24 mouse cellular contexts compared by ENCODE assay signal in the genomic region with DNA sequence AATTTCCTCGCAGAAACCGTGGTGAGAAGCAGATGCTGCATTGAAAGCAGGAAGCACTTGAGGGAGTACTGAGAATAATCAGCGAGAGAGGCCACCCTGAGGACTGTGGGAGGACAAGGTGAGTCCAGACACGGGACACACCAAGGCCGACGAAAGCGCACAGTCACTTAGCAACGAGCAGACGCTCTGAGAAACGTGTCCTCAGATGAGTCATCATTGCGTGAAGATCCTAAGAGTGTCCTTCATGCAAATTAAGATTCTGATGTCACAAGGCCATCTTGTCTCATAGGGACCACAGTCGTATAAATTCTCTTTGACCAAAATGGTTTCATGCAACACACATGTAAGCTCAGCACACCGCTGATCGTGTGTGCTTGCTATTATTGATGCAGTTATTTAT. TPM values are rescaled to one million over a fixed set of nuclear protein-coding genes. Genes with fewer than 3 reads are reported as not detected.
A peak's percentile ranks its signal among the peaks of the same experiment; 100 is the strongest.
DNase-seq lines count a peak whose midpoint lies in the region; ATAC-seq lines count a peak whose summit lies in the region.
"Had no signal": no experiment of that assay in that cellular context is flagged by ENCODE, and none has a peak within 500 bp of the region (broad histone marks: within the 10 kb centered on the region; RNA-seq: fewer than 3 reads in every experiment).

No protein-coding gene starts in this region.

- DNase-seq in adrenal gland, adult (ENCODE audit: inconsistent age in 2 of 2, low spot score in 1 of 2), result peak; percentile 83 to 88
- no peak for DNase-seq in adrenal gland, postnatal 4 days (ENCODE audit: low spot score in 2 of 2)
- peak; percentile 68 for DNase-seq in MN1 (ENCODE audit: low spot score)
- DNase-seq in adrenal gland, postnatal 25 days, result peak; percentile 33
- peak; percentile 56 for DNase-seq in induced T-regulatory cell, adult 2 months (ENCODE audit: low read depth)
- no peak for DNase-seq in hindbrain, embryonic 11.5 days (ENCODE audit: low spot score)
- DNase-seq in layer of hippocampus, postnatal 10 days (ENCODE audit: low spot score in 2 of 2), result no peak
- no peak for DNase-seq in cerebellum, adult 18-20 months
- DNase-seq: cerebellum, adult 9-10 months; cerebellum, postnatal 25 days; gastrocnemius, adult 2 months; gastrocnemius, postnatal 25 days; heart, adult 11 months; heart, postnatal 36 days; kidney, adult 11 months; kidney, adult 9 months had no signal

- no peak overlapping the region for H3K27ac ChIP-seq in hindbrain, embryonic 11.5 days (ENCODE audit: low read depth, low read length)
- H3K27ac ChIP-seq: embryonic facial prominence, embryonic 13.5 days; forebrain, embryonic 12.5 days; gastrocnemius, adult 2 months; heart, embryonic 13.5 days; hindbrain, embryonic 12.5 days had no signal

- no peak overlapping the region for H3K4me2 ChIP-seq in hindbrain, embryonic 11.5 days (replicated peaks; ENCODE audit: low read depth, low read length)
- H3K4me2 ChIP-seq: embryonic facial prominence, embryonic 13.5 days; forebrain, embryonic 12.5 days; heart, embryonic 13.5 days; hindbrain, embryonic 12.5 days had no signal

- H3K27me3 ChIP-seq in hindbrain, embryonic 11.5 days (ENCODE audit: control insufficient read depth, insufficient read depth, low read length), result no peaks in the 10 kb centered on the region
- H3K27me3 ChIP-seq: embryonic facial prominence, embryonic 13.5 days; forebrain, embryonic 12.5 days; hindbrain, embryonic 12.5 days had no signal

- ATAC-seq in hindbrain, embryonic 11.5 days (ENCODE audit: low FRiP score), result no peak
- ATAC-seq: activated CD4-positive, CD25-positive, alpha-beta regulatory T cell, adult 4 months; forebrain, embryonic 16.5 days; hindbrain, embryonic 16.5 days had no signal

- H3K4me1 ChIP-seq in hindbrain, embryonic 11.5 days (replicated peaks; ENCODE audit: control insufficient read depth, insufficient read depth, low read length), result no peaks in the 10 kb centered on the region

- no peak overlapping the region for H3K4me3 ChIP-seq in hindbrain, embryonic 11.5 days (ENCODE audit: low read depth, low read length)
- H3K4me3 ChIP-seq: embryonic facial prominence, embryonic 13.5 days; forebrain, embryonic 12.5 days; gastrocnemius, adult 2 months; heart, embryonic 13.5 days; hindbrain, embryonic 12.5 days had no signal

- WGBS in hindbrain, embryonic 11.5 days, result 86% methylated on average over 14 of the region's 14 CpGs

- no peak overlapping the region for H3K9ac ChIP-seq in hindbrain, embryonic 11.5 days (ENCODE audit: low read depth, low read length)
- H3K9ac ChIP-seq: embryonic facial prominence, embryonic 13.5 days; forebrain, embryonic 12.5 days; heart, embryonic 13.5 days; hindbrain, embryonic 12.5 days had no signal

- H3K36me3 ChIP-seq in hindbrain, embryonic 11.5 days (ENCODE audit: control insufficient read depth, insufficient read depth, low read length), result no peaks in the 10 kb centered on the region
- H3K36me3 ChIP-seq: embryonic facial prominence, embryonic 13.5 days; forebrain, embryonic 12.5 days; heart, embryonic 13.5 days; hindbrain, embryonic 12.5 days had no signal

- H3K9me3 ChIP-seq in hindbrain, embryonic 11.5 days (ENCODE audit: control insufficient read depth, low read length), result no peaks in the 10 kb centered on the region
- H3K9me3 ChIP-seq: embryonic facial prominence, embryonic 13.5 days; forebrain, embryonic 12.5 days; heart, embryonic 13.5 days; hindbrain, embryonic 12.5 days had no signal

RNA-seq across cellular contexts. Expression of a gene that starts 14.3 kb away (rescaled TPM):
- 10 to 100 TPM; 18.2 to 25.4 TPM for total RNA-seq in adrenal gland, postnatal 4 days (2021)
- total RNA-seq in adrenal gland, postnatal 25 days (2021), result 1.4 and 4.5 TPM in 2 replicates
- polyA plus RNA-seq in hindbrain, embryonic 11.5 days (2014; fragmentation: Nextera tagmentation; extraction: Ambion mirVana), result 0.56 and 1.4 TPM in 2 replicates
- total RNA-seq in layer of hippocampus, postnatal 10 days (2021), result 1 to 10 TPM; 2.1 to 2.9 TPM
- polyA plus RNA-seq: forebrain, embryonic 16.5 days had no signal

RNA-seq across cellular contexts. Expression of a gene that starts 24.3 kb away (rescaled TPM):
- total RNA-seq in adrenal gland, postnatal 4 days (2021), result 1 to 10 TPM; 2.0 to 5.9 TPM
- 0.73 and 1.9 TPM in 2 replicates for total RNA-seq in adrenal gland, postnatal 25 days (2021)
- polyA plus RNA-seq in hindbrain, embryonic 11.5 days (2014; fragmentation: Nextera tagmentation; extraction: Ambion mirVana), result 6.3 and 8.6 TPM in 2 replicates
- 1 to 10 TPM in 1 of 2 experiments, not detected in 1; 1.2 TPM for total RNA-seq in layer of hippocampus, postnatal 10 days (2021)
- polyA plus RNA-seq: activated CD4-positive, CD25-positive, alpha-beta regulatory T cell, adult 4 months had no signal

RNA-seq across cellular contexts. Expression of a gene that starts 26.0 kb away (rescaled TPM):
- 10 to 100 TPM; 10.8 to 10.9 TPM for total RNA-seq in adrenal gland, postnatal 4 days (2021)
- 10.1 and 11.3 TPM in 2 replicates for total RNA-seq in adrenal gland, postnatal 25 days (2021)
- 0.60 and 0.86 TPM in 2 replicates for polyA plus RNA-seq in hindbrain, embryonic 11.5 days (2014; fragmentation: Nextera tagmentation; extraction: Ambion mirVana)
- 100 to 1,000 TPM; 264 to 274 TPM for total RNA-seq in layer of hippocampus, postnatal 10 days (2021)
- polyA plus RNA-seq: activated CD4-positive, CD25-positive, alpha-beta regulatory T cell, adult 4 months had no signal

RNA-seq across cellular contexts. Expression of a gene that starts 41.6 kb away (rescaled TPM):
- total RNA-seq in adrenal gland, postnatal 4 days (2021), result 1 to 10 TPM; 6.8 to 6.9 TPM
- total RNA-seq in adrenal gland, postnatal 25 days (2021), result 3.7 and 3.8 TPM in 2 replicates
- polyA plus RNA-seq in hindbrain, embryonic 11.5 days (2014; fragmentation: Nextera tagmentation; extraction: Ambion mirVana), result 1.0 and 2.8 TPM in 2 replicates
- 10 to 100 TPM; 13.2 to 15.5 TPM for total RNA-seq in layer of hippocampus, postnatal 10 days (2021)

RNA-seq across cellular contexts. Expression of a gene that starts 43.8 kb away (rescaled TPM):
- total RNA-seq in adrenal gland, postnatal 4 days (2021), result 100 to 1,000 TPM; 141 to 173 TPM
- total RNA-seq in adrenal gland, postnatal 25 days (2021), result 151 and 212 TPM in 2 replicates
- 15.6 and 18.1 TPM in 2 replicates for polyA plus RNA-seq in hindbrain, embryonic 11.5 days (2014; fragmentation: Nextera tagmentation; extraction: Ambion mirVana)
- 10 to 100 TPM; 67.2 to 69.2 TPM for total RNA-seq in layer of hippocampus, postnatal 10 days (2021)
- total RNA-seq: ES-E14 had no signal
- polyA plus RNA-seq: activated CD4-positive, CD25-positive, alpha-beta regulatory T cell, adult 4 months had no signal

Comparison
In these comparisons a context has a peak if more than half of its experiments do, and no peak if none do; other contexts are left out.
1. DNase-seq: peak in adrenal gland, adult (2 of 2), MN1 (single experiment), adrenal gland, postnatal 25 days (single experiment) and induced T-regulatory cell, adult 2 months (single experiment); none in adrenal gland, postnatal 4 days (0 of 2), hindbrain, embryonic 11.5 days (single experiment), layer of hippocampus, postnatal 10 days (0 of 2) and cerebellum, adult 18-20 months (0 of 2).
2. RNA of a gene that starts 26.0 kb away (total RNA-seq): 264 to 274 TPM in layer of hippocampus, postnatal 10 days; 10.8 to 10.9 TPM in adrenal gland, postnatal 4 days and 10.1 to 11.3 TPM in adrenal gland, postnatal 25 days; every median in the first group is over 10 times any median in the second.